Mouse (Mus musculus): Measurements from ENCODE around the gene Bhmt2. TPM values are rescaled to one million over a fixed set of nuclear protein-coding genes. Genes with fewer than 3 reads are reported as not detected.

Bhmt2 gene
- polyA plus RNA-seq (2016; fragmentation: Nextera tagmentation; extraction: Ambion mirVana), result 0.12 TPM in 1 of 2 replicates, not detected in the other

DNA sequence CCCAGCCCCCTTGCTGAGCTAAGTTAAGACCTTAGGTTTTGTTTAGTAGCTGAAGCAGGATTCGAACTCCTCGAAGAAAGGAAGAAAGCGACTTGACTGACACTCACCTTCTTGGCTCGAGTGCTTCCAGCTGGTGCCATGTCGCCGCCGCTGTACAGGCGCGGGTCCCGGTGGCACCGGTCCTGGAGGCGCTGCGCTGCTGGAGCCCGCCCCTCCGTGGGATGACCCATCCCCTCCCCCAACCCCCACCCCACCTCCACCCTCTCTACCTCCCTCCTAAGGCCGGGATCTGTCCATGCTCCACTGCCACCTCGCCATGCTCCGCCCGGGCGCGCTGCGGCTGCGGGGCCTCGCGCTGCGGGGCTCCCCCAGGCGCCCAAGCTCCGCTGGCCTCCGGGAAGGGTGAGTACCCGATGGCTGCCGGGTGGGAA lies at the start of gene Bhmt2, which contains the start of gene Dmgdh:
Bhmt2 (minus strand) TSS at position 172 of the 431 bp plus-strand sequence.
Dmgdh (plus strand) TSS at position 303 of the 431 bp plus-strand sequence.
- 0 out of 2 replicates have a peak, but pooled peaks cover 3% of the 10 kb centered on the region for H3K9me3 ChIP-seq
- H3K9ac ChIP-seq (replicated peaks), result no peak within 1 kb of the TSS
- H3K27me3 ChIP-seq, result peaks cover 24% of the 10 kb centered on the region
- no peak for ATAC-seq (ENCODE audit: insufficient number of reproducible peaks, insufficient read depth, low FRiP score, low TSS enrichment, low read depth)
- H3K4me1 ChIP-seq (replicated peaks), result peaks cover 4% of the 10 kb centered on the region
- H3K27ac ChIP-seq, result no peak within 1 kb of the TSS
- H3K36me3 ChIP-seq, result no peaks in the 10 kb centered on the region
- WGBS, result 3% methylated on average over 30 of the region's 31 CpGs
- H3K4me2 ChIP-seq, result peak within 1 kb of the TSS; percentile 50
- peak within 1 kb of the TSS; percentile 29 for H3K4me3 ChIP-seq (replicated peaks)

DNA sequence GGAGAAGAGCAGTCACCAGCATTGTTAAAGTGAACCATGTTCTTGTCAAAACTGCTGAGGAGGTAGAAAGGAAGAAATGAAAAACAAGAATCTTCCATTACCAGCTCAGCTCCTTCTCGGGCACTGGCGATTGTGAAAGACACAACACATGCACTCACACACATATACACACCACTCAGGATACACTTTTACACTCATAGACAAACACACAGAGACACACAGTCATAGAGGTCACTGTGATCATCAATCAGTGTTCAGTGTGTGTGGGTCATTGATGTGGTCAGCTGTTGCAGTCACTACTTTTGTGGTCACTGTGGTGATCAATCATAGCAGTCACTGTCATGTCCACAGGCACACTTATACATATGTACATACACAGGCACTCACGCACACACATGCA lies 49.4 kb upstream of the Bhmt2 start:
- H3K36me3 ChIP-seq, result no peaks in the 10 kb centered on the region
- no peak overlapping the region for H3K4me3 ChIP-seq (replicated peaks)
- H3K9ac ChIP-seq (replicated peaks), result no peak overlapping the region
- no peak for ATAC-seq (ENCODE audit: insufficient number of reproducible peaks, insufficient read depth, low FRiP score, low TSS enrichment, low read depth)
- H3K4me1 ChIP-seq (replicated peaks), result peaks cover 10% of the 10 kb centered on the region
- 92% methylated on average over 3 of the region's 3 CpGs for WGBS
- H3K9me3 ChIP-seq, result no peaks in the 10 kb centered on the region
- no peak overlapping the region for H3K27ac ChIP-seq
- H3K4me2 ChIP-seq, result no peak overlapping the region
- H3K27me3 ChIP-seq, result no peaks in the 10 kb centered on the region

DNA sequence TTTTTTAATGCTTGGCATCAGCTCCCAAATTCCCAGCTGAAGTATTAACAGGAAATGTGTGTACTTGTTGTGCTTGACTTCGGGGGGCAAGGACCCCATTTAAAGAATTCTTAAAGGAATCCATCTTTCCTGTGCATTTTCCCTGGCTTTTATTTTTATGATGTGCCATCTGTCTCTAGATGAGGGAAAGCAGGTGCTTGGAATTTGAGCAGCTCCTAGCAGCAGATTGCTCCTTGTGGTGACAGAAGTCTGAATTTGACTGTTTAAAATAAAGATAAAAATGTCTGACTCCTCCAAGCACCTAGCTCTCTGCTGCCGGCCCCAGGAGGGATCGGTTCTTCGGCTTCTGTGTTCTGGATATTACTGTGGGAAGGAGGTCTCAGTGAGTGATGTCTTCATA lies 47.8 kb upstream of the Bhmt2 start:
- H3K27me3 ChIP-seq, result no peaks in the 10 kb centered on the region
- no peak overlapping the region for H3K27ac ChIP-seq
- 62% methylated on average over 4 of the region's 4 CpGs for WGBS
- peaks cover 16% of the 10 kb centered on the region for H3K4me1 ChIP-seq (replicated peaks)
- H3K4me2 ChIP-seq, result no peak overlapping the region
- H3K36me3 ChIP-seq, result no peaks in the 10 kb centered on the region
- no peak overlapping the region for H3K9ac ChIP-seq (replicated peaks)
- no peaks in the 10 kb centered on the region for H3K9me3 ChIP-seq
- ATAC-seq (ENCODE audit: insufficient number of reproducible peaks, insufficient read depth, low FRiP score, low TSS enrichment, low read depth), result no peak
- no peak overlapping the region for H3K4me3 ChIP-seq (replicated peaks)

DNA sequence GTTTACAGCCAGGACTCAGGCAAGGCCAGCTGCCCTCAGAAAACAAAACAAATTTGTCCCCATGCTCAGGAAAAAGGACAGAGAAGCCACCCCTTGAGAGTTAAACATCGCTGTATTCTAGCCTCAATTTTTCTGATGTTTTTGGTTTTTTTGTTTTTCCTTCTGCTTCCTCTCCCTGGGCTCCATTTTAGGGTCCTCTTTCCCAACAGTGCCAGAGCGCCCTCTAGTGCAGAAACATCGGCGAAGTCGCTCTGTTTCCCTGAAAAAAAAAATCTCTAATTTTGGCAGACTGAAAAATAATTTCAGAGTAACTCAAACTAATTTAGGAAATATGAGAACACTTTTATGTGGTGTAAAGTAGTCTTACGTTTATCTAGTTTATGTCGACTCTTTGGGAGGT lies 44.8 kb upstream of the Bhmt2 start:
- H3K4me3 ChIP-seq (replicated peaks), result no peak overlapping the region
- ATAC-seq (ENCODE audit: insufficient number of reproducible peaks, insufficient read depth, low FRiP score, low TSS enrichment, low read depth), result no peak
- peak overlapping the region; percentile 17; the same call in 1 of the 2 replicates for H3K4me2 ChIP-seq
- H3K4me1 ChIP-seq (replicated peaks), result peaks cover 16% of the 10 kb centered on the region
- no peaks in the 10 kb centered on the region for H3K36me3 ChIP-seq
- 4% methylated on average over 7 of the region's 7 CpGs for WGBS
- no peak overlapping the region for H3K9ac ChIP-seq (replicated peaks)
- H3K27ac ChIP-seq, result no peak overlapping the region
- H3K27me3 ChIP-seq, result no peaks in the 10 kb centered on the region
- no peaks in the 10 kb centered on the region for H3K9me3 ChIP-seq

DNA sequence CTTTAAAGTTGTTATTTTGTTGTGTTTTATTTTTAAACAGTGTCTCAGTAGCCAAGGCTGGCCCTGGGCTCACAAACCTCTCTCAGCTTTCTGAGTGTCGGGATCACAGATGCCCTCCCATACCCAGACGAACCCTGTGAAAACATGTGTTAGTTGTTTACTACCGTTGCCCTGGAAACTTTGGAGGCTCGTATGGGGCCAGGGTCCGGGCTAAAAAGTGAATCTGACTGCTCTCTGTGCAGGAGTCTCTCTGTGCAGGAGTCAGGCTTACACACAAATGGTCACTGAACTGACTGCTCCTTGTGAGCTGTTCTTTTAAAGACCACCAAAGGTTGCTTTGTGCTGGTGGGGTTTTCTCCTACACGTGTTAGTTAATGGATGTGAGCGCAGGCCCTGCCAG lies 43.0 kb upstream of the Bhmt2 start:
- Histone ChIP-seq H3K36me3 (no peaks in the 10 kb centered on the region), H3K9ac (replicated peaks) (no peak overlapping the region), H3K4me3 (replicated peaks) (no peak overlapping the region), H3K4me1 (replicated peaks) (peaks cover 16% of the 10 kb centered on the region), H3K27me3 (no peaks in the 10 kb centered on the region), H3K9me3 (no peaks in the 10 kb centered on the region), H3K4me2 (no peak overlapping the region), H3K27ac (no peak overlapping the region)
- ATAC-seq (ENCODE audit: insufficient number of reproducible peaks, insufficient read depth, low FRiP score, low TSS enrichment, low read depth), result peak; percentile 73; the same call in 1 of the 2 replicates
- WGBS, result 28% methylated on average over 7 of the region's 7 CpGs

DNA sequence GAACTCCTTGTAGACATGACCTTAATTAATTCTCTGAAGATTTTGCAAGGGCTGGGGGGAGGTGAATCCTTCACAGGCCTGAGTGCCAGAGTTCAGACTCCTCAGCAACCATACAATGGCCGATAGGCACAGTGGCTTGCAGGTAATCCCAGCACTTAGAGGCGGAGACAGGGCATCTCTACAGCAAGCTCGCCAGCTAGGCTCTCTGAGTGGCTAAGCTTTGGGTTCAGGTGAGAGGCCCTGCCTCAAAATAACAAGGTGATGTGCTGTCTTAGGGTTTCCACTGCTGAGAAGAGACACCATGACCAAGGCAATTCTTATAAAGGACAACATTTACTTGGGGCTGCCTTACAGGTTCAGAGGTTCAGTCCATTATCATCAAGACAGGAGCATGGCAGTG lies 39.7 kb upstream of the Bhmt2 start:
- peaks cover 10% of the 10 kb centered on the region for H3K4me1 ChIP-seq (replicated peaks)
- no peak for ATAC-seq (ENCODE audit: insufficient number of reproducible peaks, insufficient read depth, low FRiP score, low TSS enrichment, low read depth)
- WGBS, result 88% methylated on average over 3 of the region's 3 CpGs
- H3K9me3 ChIP-seq, result no peaks in the 10 kb centered on the region
- no peaks in the 10 kb centered on the region for H3K36me3 ChIP-seq
- no peak overlapping the region for H3K4me2 ChIP-seq
- no peaks in the 10 kb centered on the region for H3K27me3 ChIP-seq
- no peak overlapping the region for H3K27ac ChIP-seq
- H3K4me3 ChIP-seq (replicated peaks), result no peak overlapping the region
- no peak overlapping the region for H3K9ac ChIP-seq (replicated peaks)

DNA sequence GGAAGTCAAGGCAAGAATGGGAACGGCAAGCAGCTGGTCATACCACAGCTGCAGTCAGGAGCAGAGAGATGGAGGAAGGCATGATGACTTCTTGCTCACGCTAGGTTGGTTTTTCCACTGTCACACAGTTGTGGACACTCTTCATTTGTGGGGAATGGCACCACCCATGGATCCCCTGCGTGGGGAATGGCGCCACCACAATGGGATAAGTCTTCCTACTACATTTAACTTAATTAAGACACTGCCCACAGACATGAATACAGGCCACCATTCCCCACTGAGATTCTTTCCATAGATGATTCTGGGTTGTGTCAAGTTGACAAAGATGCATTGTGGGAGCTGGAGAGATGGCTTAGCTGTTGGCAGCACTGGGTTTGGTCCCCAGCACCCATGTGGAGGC lies 38.3 kb upstream of the Bhmt2 start:
- H3K36me3 ChIP-seq, result no peaks in the 10 kb centered on the region
- no peak for ATAC-seq (ENCODE audit: insufficient number of reproducible peaks, insufficient read depth, low FRiP score, low TSS enrichment, low read depth)
- WGBS, result 95% methylated on average over 4 of the region's 4 CpGs

DNA sequence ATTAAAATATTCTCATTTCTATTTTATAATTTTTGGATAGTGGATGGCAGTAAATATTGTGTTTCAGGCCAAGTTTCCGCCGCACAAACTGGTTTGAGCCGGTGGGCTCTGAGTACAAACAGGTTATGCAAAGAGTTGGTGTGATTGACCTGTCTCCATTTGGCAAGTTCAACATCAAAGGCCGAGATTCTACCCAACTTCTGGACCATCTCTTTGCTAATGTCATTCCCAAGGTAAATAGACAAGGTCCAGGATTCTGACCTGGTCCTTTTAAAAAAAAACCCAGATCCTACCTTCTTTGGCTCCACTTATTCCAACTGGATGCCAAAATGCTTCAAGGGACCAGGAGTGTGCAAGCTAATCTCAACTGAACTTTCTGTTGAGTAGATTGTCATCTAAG lies 37.1 kb upstream of the Bhmt2 start:
- H3K27ac ChIP-seq, result no peak overlapping the region
- H3K27me3 ChIP-seq, result no peaks in the 10 kb centered on the region
- WGBS, result 88% methylated on average over 4 of the region's 4 CpGs
- H3K4me2 ChIP-seq, result no peak overlapping the region
- no peaks in the 10 kb centered on the region for H3K9me3 ChIP-seq
- no peak overlapping the region for H3K9ac ChIP-seq (replicated peaks)
- no peaks in the 10 kb centered on the region for H3K4me1 ChIP-seq (replicated peaks)
- no peaks in the 10 kb centered on the region for H3K36me3 ChIP-seq
- H3K4me3 ChIP-seq (replicated peaks), result no peak overlapping the region
- ATAC-seq (ENCODE audit: insufficient number of reproducible peaks, insufficient read depth, low FRiP score, low TSS enrichment, low read depth), result no peak

More for the DNA sequence above, 38.3 kb upstream of the Bhmt2 start:
- peaks cover 3% of the 10 kb centered on the region for H3K4me1 ChIP-seq (replicated peaks)
- no peak overlapping the region for H3K9ac ChIP-seq (replicated peaks)
- no peaks in the 10 kb centered on the region for H3K9me3 ChIP-seq
- no peaks in the 10 kb centered on the region for H3K27me3 ChIP-seq
- H3K4me2 ChIP-seq, result no peak overlapping the region
- no peak overlapping the region for H3K27ac ChIP-seq
- H3K4me3 ChIP-seq (replicated peaks), result no peak overlapping the region

DNA sequence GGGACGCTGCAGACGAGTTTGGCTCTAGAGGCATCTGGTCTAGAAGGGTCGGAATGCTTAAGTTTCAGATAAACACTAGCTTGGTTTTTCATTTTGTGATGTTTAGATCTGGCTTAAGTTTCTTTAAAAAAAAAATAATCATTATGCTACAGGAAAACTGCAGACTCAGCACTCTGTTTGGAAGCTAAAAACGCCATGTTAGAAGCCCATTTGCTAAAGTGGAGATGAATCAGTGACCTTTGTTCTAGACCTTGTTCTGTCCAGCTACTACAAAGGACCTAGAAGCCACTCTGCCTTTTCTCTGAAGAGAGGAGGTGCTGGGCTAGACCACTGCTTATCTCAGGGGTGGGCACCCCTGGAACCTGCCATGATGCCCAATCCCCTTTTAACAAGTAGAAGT lies 36.2 kb upstream of the Bhmt2 start:
- H3K27ac ChIP-seq, result no peak overlapping the region
- 88% methylated on average over 4 of the region's 4 CpGs for WGBS
- H3K36me3 ChIP-seq, result no peaks in the 10 kb centered on the region
- H3K4me1 ChIP-seq (replicated peaks), result no peaks in the 10 kb centered on the region
- no peak for ATAC-seq (ENCODE audit: insufficient number of reproducible peaks, insufficient read depth, low FRiP score, low TSS enrichment, low read depth)
- H3K4me2 ChIP-seq, result no peak overlapping the region
- no peaks in the 10 kb centered on the region for H3K9me3 ChIP-seq
- no peak overlapping the region for H3K4me3 ChIP-seq (replicated peaks)
- no peaks in the 10 kb centered on the region for H3K27me3 ChIP-seq
- no peak overlapping the region for H3K9ac ChIP-seq (replicated peaks)

DNA sequence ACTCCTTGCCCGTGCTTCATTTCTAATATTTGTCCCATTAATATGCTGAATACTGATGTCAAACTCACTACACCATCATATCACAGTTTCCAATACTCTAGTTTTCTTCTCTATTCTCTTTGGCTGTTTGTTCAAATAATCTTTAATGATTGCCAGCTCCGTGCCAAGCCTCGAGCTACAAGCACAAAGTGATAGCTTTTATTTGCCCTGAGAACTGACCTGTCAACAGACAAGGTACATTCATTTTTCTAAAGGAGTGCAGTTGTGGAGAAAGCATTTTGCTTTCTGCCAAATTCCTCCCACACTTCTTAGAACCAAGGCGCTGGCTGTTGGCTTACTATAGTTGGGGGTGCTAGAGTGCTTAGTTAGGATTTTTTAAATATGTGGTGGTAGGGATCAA lies 33.2 kb upstream of the Bhmt2 start:
- WGBS, result 84% methylated on average over 4 of the region's 4 CpGs
- H3K9me3 ChIP-seq, result no peaks in the 10 kb centered on the region
- H3K4me2 ChIP-seq, result no peak overlapping the region
- no peaks in the 10 kb centered on the region for H3K4me1 ChIP-seq (replicated peaks)
- no peak for ATAC-seq (ENCODE audit: insufficient number of reproducible peaks, insufficient read depth, low FRiP score, low TSS enrichment, low read depth)
- no peaks in the 10 kb centered on the region for H3K36me3 ChIP-seq
- H3K9ac ChIP-seq (replicated peaks), result no peak overlapping the region
- H3K27ac ChIP-seq, result no peak overlapping the region
- H3K4me3 ChIP-seq (replicated peaks), result no peak overlapping the region
- H3K27me3 ChIP-seq, result no peaks in the 10 kb centered on the region

DNA sequence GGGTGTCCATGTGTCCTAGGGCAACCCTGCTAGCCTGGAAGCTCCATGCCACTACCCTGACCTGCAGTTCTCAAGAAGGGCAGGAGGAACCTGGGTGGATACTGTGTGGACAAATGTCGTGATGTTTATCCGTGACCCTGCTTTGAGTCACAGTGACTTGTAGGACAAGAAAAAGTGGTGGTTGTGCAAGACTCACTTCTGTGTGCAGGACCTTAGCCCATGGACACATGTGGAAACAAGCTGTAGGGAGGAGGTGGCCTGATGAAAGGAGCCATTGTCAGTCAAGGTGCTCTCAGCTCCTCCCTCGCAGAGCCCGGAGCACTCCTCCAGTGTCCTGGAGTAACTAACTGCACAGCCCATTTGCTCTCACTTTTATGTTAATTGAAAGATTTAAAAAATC lies 31.6 kb upstream of the Bhmt2 start:
- no peaks in the 10 kb centered on the region for H3K4me1 ChIP-seq (replicated peaks)
- no peaks in the 10 kb centered on the region for H3K9me3 ChIP-seq
- H3K9ac ChIP-seq (replicated peaks), result no peak overlapping the region
- ATAC-seq (ENCODE audit: insufficient number of reproducible peaks, insufficient read depth, low FRiP score, low TSS enrichment, low read depth), result no peak
- no peak overlapping the region for H3K27ac ChIP-seq
- H3K36me3 ChIP-seq, result no peaks in the 10 kb centered on the region
- H3K4me2 ChIP-seq, result no peak overlapping the region
- H3K4me3 ChIP-seq (replicated peaks), result no peak overlapping the region
- H3K27me3 ChIP-seq, result no peaks in the 10 kb centered on the region
- WGBS, result 79% methylated on average over 4 of the region's 4 CpGs

DNA sequence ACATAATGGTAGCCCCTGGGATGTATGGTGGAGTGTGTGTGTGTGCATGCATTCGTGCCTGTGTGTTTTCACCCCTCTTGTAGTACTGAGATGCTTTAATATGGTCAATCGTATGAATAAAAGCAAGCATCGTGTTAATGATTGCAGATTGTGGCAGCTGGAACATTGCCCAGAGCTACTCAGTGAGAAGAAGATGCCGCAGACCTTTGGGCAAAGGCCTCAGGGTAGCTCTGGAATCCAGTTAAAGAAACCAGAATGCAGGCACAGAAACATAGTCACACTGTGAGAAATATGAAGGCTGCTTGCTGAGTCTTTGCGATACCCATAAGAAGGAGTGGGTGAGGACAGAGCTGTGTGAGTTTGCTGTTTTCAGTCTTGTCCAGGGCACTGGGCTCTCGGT lies 24.8 kb upstream of the Bhmt2 start:
- Histone ChIP-seq H3K4me1 (replicated peaks) (no peaks in the 10 kb centered on the region), H3K27ac (no peak overlapping the region), H3K4me3 (replicated peaks) (no peak overlapping the region), H3K27me3 (no peaks in the 10 kb centered on the region), H3K9ac (replicated peaks) (no peak overlapping the region), H3K36me3 (no peaks in the 10 kb centered on the region), H3K9me3 (peaks cover 4% of the 10 kb centered on the region; the same call in 1 of the 2 replicates), H3K4me2 (no peak overlapping the region)
- WGBS, result 84% methylated on average over 6 of the region's 6 CpGs
- no peak for ATAC-seq (ENCODE audit: insufficient number of reproducible peaks, insufficient read depth, low FRiP score, low TSS enrichment, low read depth)

Measured in limb, embryonic 12.5 days (tissue).